Mouse (Mus musculus): Measurements from ENCODE around the gene Nrxn1. TPM values are rescaled to one million over a fixed set of nuclear protein-coding genes. Genes with fewer than 3 reads are reported as not detected.

Nrxn1 gene
- polyA plus RNA-seq (2015; fragmentation: Illumina TruSeq; extraction: RNeasy Lipid Tissue Mini Kit (QIAGEN cat#74804); ENCODE audit: low read depth, low replicate concordance), result 232 TPM

DNA sequence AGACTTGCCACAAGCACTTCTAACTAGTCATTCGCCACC lies at the start of gene Nrxn1:
TSS of gene Nrxn1 (minus strand) at position 30 of the 39 bp plus-strand sequence.

